Mouse (Mus musculus) frontal cortex, postnatal 25 days (tissue): ENCODE results near the gene Aip.
A peak's percentile ranks its signal among the peaks of the same experiment; 100 is the strongest.

Source experiments
- DNase-seq, 2 experiments: peaks; one replicate each; pipeline ENCODE4 v3.0.0; 2022; ENCODE audit warnings: low spot score in 2 of 2

Gene Aip

DNA sequence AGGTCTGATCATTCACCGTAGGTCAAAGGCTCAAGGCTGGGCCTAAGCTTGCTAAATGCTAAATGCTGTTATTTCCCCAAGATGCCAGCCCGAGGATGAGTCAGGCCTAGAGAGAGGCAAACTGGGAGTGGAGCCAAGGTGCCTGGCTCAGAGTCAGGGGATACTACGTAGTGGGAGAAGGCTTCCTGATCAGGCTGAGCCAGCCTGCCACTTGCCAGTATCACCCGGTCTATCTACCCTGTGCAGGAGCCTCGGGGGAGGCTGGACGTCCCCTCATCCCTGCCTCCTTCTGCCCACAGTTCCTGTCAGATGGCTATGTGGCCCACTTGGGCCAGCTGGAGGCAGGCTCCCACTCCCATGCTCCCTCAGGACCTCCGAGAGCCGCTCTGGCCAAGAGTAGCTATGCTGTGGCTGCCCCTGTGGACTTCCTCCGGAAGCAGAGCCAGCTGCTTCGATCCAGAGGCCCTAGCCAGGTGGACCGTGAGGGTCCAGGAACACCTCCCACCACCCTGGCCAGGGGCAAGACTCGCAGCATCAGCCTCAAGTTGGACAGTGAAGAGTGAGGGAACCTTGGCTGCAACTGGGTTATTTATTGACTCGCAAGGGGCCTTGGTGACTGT, 12.4 kb downstream of the Aip start:
- peak; percentile 44 to 74 for DNase-seq

DNA sequence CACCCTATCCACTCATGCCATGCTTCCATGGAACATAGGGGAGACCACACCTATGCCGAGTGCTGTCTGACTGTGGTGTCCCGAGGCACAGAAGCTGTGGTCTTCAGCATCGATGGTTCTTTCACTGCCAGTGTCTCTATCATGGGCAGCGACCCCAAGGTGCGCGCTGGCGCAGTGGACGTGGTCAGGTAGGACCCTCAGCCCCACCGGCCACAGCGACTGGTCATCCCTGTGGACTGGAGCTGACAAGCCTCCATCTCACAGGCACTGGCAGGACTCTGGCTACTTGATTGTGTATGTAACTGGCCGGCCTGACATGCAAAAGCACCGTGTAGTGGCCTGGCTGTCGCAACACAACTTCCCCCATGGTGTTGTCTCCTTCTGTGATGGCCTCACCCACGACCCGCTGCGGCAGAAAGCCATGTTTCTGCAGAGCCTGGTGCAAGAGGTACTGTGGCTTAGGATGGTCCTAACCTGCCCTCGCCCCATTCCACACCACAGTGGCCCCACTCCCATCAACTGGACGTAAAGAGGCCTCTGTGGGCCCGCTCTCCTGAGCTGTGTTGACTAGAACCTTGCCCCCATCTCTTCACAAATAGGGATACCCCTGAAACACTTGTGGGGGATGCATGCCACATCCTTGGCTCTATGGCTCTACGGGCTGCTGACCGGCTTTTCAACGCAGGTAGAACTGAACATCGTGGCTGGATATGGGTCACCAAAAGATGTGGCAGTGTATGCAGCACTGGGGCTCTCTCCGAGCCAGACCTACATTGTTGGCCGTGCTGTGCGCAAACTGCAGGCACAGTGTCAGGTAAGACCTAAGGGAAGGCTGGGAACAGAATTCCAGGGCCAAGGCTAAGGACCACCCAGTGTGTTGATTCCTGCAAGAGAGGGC, 13.3 kb downstream of the Aip start:
- no peak for DNase-seq

DNA sequence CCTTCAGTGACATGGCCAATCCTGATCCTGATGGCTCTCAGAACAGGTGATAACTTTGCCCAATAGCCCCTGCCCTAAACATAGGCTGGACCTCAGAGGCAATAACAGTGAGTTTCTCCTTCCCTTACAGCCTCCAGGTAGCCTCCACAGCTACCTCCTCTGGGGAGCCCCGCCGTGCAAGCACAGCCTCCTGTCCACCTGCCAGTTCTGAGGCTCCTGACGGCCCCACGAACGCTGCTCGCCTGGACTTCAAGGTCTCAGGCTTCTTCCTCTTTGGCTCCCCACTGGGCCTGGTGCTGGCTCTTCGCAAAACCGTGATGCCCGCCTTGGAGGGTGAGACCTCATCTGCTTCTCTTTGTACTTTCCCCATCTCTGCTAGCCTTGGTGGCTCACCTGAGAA, 17.1 kb downstream of the Aip start:
- no peak for DNase-seq

DNA sequence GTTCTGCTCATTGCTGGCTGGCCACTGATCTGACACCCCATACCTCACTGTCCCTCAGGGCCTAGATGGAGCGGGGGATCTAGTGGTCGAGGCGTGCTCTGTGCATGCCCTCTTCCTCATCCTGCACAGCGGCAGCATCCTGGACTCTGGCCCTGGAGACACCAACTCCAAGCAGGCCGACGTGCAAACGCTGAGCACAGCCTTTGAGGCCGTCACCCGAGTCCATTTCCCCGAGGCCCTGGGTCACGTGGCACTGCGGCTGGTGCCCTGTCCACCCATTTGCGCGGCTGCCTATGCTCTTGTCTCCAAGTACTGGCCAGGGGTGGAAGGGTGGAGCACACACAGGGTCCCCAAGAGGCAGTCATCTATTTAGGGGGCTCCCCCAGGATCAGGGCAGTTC, 19.0 kb downstream of the Aip start:
- DNase-seq, result no peak

DNA sequence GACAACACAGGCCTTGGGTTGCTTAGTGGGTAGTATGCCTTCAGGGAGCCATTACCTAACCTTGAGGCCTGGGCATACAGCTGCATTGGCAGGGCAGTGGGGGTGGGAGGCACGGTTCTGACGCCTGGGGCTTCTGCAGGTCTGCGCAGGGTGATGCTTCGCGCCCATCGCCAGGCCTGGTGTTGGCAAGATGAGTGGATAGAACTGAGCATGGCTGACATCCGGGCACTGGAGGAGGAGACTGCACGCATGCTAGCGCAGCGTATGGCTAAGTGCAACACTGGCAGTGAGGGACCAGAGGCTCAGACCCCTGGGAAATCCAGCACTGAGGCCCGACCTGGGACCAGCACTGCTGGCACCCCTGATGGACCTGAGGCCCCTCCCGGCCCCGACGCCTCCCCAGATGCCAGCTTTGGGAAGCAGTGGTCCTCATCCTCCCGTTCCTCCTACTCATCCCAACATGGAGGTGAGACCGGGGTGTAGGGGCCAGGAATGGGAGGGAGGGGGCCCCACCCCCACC, 20.9 kb downstream of the Aip start:
- no peak for DNase-seq

DNA sequence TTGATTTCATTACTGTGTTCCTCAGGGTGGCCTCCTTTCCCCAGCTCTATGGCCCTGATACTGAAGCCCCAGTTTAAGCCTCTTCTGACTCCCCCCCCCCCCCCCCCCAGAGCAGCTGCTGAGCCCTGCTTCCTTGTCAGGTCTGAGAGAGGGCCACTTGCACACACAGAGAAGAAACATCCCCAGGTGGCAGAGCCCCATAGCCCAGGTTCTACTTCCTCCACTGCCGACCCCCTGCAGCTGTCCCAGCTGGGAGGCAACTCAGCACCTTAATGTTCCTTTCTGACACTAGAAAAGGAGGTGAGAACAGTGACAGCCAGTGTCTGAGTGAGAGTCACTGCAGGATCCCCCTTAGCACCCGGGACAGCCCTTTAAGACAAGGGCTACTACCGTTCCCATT, 21.9 kb downstream of the Aip start:
- no peak for DNase-seq

DNA sequence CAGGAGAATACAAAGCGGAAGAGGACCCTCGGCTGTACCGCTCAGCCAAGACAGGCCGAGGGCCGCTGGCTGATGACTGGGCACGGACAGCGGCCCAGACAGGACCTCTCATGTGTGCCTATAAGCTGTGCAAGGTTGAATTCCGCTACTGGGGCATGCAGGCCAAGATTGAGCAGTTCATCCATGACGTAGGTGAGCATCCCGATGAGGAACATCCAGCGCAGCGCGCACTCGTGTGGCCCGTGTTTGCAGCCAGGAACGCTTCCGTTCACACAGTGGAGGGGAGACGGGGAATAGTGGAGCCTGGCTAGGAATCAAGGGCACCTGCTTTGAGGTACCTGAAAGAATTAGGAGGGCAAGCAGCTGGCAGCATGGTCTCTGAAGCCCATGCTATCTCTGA, 22.4 kb downstream of the Aip start:
- DNase-seq, result no peak

DNA sequence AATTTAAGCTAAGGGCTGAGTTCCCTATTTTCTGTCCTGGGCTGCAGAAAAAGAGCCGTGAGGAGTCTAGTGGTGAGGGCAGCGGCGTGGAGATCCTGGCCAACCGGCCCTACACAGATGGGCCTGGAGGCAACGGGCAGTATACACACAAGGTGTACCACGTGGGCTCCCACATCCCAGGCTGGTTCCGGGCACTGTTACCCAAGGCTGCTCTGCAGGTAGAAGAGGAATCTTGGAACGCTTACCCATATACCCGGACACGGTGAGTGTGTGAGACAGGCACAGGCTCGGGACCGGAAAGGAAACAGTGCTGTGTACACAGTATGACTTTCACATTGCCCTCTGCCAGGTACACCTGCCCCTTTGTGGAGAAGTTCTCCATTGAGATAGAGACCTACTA, 23.0 kb downstream of the Aip start:
- no peak for DNase-seq

DNA sequence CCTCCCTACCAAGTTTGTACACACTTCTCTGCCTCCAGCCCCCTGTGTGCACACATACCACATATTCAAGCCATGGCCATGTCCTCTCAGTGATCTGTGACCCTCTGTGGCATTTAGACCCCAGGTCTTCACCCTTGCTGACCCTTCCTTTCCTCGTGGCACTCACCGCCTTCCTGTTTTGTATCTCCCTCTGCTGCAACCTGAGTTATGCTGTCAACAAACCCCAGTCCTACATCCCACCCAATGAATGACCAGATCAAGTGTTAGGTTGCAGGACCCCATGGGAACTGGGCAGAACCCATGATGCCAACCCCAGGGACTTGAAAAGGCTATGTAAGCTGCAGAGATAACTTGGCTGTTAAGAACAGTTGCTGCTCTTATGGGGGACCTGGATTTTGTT, 23.6 kb downstream of the Aip start:
- no peak for DNase-seq

DNA sequence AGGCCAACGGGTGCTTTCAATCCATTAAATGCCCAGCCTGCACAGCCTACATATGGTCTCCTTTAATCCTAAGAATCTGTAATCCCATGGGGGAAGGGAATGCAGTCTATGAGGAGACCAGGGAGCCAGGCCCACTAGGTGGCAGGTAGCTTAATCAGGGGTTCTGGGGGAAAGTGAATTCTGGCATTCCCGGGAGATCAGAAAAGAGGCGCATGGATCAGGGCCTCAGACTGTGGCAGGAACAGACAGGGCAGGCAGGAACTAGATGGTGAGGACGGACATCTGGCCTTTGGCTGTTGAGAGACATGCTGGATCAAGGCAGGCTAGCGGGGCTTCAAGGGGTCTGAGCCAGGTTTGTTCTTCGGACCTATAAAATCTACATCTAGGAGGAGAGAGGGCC, 24.2 kb downstream of the Aip start:
- DNase-seq, result no peak

DNA sequence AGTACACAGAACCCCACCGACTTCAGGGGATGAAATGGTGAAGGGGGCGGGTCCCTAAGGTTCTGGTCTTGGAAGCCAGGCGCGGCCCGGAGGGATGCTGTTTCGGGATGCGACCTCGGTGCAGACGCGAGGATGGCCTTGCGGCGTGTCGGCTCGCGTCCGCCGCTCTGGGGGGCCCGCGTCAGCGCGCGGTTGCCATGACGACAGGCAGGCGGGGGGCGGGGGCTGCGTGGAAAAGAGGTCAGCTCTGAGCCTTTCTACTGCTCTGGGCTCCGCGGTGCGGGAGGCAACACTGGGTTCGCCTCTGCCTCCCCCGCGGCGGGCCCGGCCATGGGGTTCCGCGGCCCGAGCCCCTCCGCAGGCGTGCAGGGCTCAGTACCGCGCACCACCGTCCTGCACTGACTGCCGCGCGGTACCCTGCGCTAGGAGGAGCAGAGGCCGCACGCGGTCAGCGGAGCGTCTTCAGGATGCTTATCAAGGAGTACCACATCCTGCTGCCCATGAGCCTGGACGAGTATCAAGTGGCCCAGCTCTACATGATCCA, 24.9 kb downstream of the Aip start:
- peak; percentile 51 to 61 for DNase-seq

DNA sequence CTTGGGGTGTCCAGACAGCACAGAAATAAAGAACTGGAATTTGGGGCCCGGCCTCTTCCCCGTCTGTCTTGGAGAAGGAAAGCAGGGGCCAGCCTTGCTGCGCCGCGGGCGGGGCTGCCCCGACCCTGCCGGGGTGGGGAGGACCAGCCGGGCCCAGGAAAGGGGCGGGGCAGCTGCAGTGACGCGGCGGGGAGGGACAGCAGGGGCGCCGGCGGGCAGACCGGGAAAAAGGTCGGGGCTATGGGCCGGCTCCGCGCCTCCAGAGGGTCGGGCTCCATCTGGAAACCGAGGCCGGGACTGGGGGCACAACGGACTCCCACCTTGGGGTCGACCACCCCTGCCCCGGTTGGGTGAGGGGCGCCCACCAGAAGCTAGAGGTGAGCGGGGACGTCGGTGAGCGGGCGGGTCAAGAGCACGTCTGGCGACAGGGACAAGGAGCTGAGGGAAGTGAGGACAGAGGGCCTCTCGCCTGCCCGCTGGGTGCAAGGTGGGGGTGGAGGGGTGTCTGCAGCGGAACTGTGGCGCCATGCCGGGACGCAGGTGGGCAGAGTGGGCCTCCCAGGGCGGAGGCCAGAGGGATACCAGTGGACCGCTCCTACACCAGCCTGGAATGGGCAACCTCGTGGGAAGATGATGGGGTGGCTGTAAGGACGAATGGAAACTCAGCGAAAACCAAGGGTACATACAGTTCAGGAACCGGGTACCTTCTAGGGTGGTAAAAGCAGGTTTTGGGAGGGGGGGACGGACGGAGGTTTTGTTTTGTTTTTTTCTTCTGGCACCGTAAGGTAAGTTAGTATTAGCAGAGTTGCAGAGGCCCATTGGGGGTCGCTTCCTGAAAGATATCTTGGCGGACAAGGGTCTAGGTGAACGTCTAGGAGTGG, 25.6 kb downstream of the Aip start, which contains the start of gene Pitpnm1:
Pitpnm1 (plus strand) TSS at position 162 of the 881 bp plus-strand sequence.
- no peak for DNase-seq

DNA sequence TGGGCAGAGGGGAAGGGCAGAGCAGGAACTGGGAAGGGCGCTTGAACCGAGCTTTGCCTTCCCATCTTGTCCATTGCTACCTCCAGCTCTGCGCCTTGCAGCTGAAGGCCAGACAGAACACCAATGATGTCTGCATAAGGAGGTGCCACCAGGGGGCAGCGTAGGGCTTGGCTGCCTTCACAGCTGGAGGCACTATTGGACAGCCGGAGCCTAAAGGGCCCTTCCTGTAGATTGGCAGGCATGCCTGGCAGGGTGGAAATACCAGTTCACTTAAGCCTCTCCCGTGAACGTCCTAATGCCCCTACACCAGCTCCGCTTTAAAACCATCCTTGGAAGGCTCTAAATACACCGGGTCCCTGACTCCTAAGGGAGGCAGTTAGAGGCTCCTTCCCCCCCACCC, 26.6 kb downstream of the Aip start:
- peak; percentile 88 to 89 for DNase-seq

DNA sequence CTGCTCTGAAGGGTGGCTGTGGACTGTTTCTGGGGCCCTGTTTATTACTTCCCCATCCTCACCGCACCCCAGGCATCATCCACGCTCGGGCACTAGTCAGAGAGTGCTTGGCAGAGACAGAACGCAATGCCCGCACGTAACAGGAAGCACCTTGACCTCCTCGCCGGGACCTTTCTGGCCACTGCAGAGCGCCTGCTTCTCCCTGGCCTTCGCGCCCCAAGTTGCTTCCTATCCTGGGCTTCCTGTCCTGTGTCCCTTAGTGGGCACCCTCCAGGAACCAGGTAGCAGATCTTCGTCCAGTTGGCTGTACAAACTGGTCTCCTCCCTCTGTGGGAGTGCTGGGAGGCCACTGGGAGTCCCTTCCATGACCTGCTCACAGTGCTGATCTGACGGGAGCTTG, 27.2 kb downstream of the Aip start:
- no peak for DNase-seq

DNA sequence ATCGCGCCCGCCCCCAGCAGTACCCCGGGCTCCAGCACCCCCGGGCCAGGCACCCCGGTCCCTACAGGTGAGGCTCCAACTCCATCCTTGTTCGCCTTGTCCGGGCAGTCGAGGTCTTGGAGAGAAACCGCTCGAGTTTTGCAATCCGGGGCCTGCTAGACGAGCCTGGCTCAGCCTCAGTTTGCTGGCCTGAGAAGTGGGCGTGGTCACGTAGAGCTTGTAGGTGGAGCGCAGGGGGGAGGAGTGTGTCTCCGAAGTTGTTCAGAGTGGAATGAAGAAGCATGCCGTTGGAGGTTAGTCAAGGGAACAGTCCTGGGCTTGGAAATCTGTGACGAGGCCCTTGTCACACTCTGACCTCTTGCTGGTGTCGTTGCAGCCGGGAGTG, 28.2 kb downstream of the Aip start:
- DNase-seq, result no peak

DNA sequence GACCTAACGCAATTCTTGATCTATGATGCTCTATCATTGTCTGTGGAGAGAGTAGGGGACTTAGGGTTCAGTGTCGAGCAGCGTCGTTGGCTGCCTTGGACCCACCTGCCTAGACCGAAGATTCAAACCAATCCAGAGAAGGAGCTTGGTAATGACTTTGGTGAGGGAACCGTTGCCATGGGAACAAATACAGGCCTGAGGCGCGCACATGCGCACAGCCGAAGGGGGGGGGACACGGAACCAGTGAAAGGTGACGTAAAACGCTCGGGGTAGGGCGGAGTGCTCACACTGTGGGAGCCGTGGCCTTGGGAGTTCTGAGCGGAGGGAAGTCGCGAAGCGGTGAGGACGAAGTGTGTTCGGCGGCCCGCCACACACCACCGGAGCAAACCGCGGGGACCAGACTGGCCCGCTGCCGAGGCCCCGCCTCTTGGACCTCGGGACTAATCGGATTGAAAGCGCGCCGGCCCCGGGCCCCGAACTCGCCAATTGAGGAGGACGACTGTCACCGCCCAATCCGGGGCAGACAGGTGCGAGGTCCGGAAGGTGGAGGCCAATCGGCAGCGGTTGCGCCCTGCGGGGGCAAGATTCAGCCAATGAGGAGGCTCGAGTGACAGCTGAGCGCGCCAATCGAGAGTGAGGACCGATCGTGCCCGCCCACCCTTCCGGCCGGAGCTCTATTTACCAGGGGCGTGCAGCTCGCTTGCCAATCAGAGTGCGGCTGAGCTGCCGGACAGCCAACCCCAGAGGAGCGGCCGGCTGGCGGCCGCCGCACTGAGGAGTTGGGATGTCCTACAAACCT, 28.8 kb downstream of the Aip start, which contains the start of gene Cdk2ap2:
Cdk2ap2 (plus strand) TSS at position 541 of the 799 bp plus-strand sequence.
- peak; percentile 100 for DNase-seq

DNA sequence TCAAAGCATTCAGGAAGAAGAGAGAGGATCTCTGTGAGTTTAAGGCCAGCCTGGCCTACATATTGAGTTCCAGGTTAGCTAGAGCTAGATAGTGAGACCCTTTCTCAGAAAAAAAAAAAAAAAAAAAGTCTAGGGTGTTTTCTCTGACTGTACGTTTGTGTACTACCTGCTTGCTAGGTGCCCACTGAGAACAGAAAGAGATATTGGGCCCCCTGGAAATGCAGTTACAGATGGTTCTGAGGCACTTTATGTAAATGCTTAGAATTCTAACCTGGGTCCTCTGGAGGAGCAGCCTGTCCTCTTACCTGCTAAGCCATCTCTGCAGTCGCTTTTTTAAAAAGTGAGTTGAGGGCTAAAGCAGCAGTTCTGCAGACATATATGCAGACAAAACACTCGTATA, 29.9 kb downstream of the Aip start:
- DNase-seq, result no peak

DNA sequence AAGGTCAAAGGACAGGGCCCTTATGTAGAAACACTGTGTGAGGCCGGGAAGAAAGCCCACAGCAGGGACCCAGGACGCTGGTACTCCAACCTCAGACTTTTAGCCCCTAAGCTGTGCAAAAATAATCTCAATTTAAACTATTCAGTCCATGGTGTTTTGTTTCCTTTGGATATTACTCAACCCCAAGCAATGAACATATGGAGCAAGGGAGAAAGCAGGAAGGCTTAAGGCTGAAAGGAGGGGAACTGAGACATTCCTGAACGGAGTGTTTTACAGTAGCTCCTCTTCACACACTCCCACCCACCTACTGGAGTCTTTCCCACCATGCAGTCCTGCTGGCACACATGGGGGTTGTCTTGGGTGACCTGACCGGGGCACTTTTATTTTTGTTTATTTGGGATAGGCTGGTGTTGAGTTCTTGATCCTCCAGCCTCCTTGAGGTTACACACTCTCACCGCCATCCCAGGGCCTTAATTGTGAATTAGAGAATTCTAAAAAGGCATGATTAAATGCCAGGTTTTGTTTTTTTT, 30.8 kb downstream of the Aip start:
- DNase-seq, result no peak

DNA sequence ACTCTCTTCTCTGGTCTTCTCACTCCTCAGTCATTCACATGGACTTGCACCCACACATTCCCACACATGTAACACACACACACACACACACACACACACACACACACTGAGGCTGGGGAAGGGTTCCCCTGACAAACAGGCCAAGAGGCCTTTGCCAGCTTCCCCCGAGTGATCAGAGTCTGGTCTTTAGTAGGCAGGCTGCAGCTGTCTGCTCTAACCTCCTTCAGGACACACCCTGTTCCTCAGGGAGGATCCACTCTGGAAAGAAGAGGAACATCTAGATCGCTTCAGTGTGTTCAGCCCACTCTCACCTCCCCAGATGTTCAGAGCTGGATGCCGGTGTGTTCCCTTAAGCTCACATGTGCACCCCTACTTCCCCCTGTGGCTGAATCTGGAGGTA, 31.3 kb downstream of the Aip start:
- no peak for DNase-seq

DNA sequence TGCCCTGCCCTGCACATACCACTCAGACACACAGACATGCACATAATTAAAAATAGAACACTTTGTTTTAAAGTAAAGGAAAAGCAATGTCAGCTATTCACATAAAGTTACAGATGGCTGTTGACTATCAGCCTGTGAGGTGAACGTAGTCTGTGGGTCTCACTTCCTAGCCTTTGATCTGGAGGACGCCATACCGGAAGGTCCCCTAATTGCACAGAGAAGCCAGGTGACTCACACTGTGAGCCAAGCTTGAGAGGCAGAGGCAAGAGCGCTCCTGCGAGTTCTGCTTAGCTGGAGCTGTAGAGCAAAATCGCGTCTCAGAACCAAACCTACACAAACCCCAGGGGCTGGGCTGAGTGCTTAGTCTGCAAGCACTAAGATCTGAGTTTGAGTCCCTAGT, 31.9 kb downstream of the Aip start:
- no peak for DNase-seq

DNA sequence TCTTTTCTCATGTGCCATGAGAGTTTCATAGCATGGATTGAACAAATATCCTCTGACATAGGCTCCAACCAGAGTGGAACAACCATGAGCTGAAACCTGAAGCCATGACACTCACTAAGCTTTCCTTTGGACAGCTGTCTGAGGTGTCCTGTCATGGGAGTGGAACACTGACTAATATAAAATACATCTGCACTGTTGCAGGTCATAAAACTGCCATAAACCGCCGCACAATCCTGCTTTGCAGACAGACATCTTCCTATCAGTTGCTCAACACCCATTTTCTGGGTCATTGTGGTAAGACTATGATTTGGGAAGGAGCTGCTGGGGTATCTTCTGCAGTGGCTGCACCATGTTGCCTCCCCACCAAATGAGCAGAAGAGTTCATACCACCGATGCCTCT, 32.9 kb downstream of the Aip start:
- no peak for DNase-seq
